Mouse (Mus musculus) intestine, postnatal 0 days (tissue): ENCODE data around the gene Rfx4. TPM values are rescaled to one million over a fixed set of nuclear protein-coding genes. Genes with fewer than 3 reads are reported as not detected.

Experiments
- ATAC-seq: fragments of 200-750 bp; cut with Nextera tagmentation; 2 replicates; pipeline ENCODE4 v1.8.0; 2017; ENCODE audit warnings: mild to moderate bottlenecking, moderate TSS enrichment, moderate library complexity
- H3K27ac ChIP-seq: fragments of 300-500 bp; sonication (generic); 2 replicates; pipeline ENCODE4 v1.5.1; 2014; ENCODE audit warnings: mild to moderate bottlenecking, low read depth, low read length, moderate library complexity
- H3K27me3 ChIP-seq: fragments of 300-500 bp; sonication (generic); replicated peaks from 2 replicates; pipeline ENCODE4 v1.6.1; 2014; ENCODE audit warnings: low read length, mixed read lengths; ENCODE audit not compliant: control insufficient read depth, insufficient read depth
- H3K36me3 ChIP-seq: fragments of 300-500 bp; sonication (generic); 2 replicates; pipeline ENCODE4 v1.6.1; 2014; ENCODE audit warnings: mild to moderate bottlenecking, moderate library complexity; ENCODE audit not compliant: control insufficient read depth, insufficient read depth
- H3K4me1 ChIP-seq: fragments of 300-500 bp; sonication (generic); replicated peaks from 2 replicates; pipeline ENCODE4 v1.6.1; 2014; ENCODE audit warnings: antibody characterized with exemption, low read length, mixed read lengths; ENCODE audit not compliant: control insufficient read depth, insufficient read depth
- H3K4me2 ChIP-seq: fragments of 300-500 bp; sonication (generic); replicated peaks from 2 replicates; pipeline ENCODE4 v1.6.1; 2014; ENCODE audit warnings: low read depth, mild to moderate bottlenecking, moderate library complexity
- H3K4me3 ChIP-seq: fragments of 300-500 bp; sonication (generic); 2 replicates; pipeline ENCODE4 v1.5.1; 2014; ENCODE audit warnings: low read depth, low read length
- H3K9ac ChIP-seq: fragments of 300-500 bp; sonication (generic); 2 replicates; pipeline ENCODE4 v1.6.1; 2014; ENCODE audit warnings: mild to moderate bottlenecking, low read depth, low read length
- H3K9me3 ChIP-seq: fragments of 300-500 bp; sonication (generic); 2 replicates; pipeline ENCODE4 v1.6.1; 2016; ENCODE audit warnings: mixed run types; ENCODE audit not compliant: control insufficient read depth
- CTCF ChIP-seq: sonication (generic); IDR thresholded peaks from 2 replicates; pipeline ENCODE4 v1.5.1; 2016; ENCODE audit warnings: low read depth, mild to moderate bottlenecking, control low read depth, antibody characterized with exemption, moderate library complexity
- WGBS: fragments of 180-500 bp; shearing (Covaris S2); extraction: QIAGEN DNeasy Blood & Tissue Kit; methylation state at CpG from one replicate; pipeline ENCODE4 v1.1.7; 2014; 5-methylcytosine and 5-hydroxymethylcytosine counted together
- polyA plus RNA-seq: library from polyadenylated mRNA; unstranded; fragments of >200 nt; fragmentation: Nextera tagmentation; extraction: Ambion mirVana; gene quantifications from 2 replicates; pipeline ENCODE4 v1.2.1, GENCODE M21; 2015

The Rfx4 gene
- polyA plus RNA-seq, 1 experiment from 2014 or later: not detected

DNA sequence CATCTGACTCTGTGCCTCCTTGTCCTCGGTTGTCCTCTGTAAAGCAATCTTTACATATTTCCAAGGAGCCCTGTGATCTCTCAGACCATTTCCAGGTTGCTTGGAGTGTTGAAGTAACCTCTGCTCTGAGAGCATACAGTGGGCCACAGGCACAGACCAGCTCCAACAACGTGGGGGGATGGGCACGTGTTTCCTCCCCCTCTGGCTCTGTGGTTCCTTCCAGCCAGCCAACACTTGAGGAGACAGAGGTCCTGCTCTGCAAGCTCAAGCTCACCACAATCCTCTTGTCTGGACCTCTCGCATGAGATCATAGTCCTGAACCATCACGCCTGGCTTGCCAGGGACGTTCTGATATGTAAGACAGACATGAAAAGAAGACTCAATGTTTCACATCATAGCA is 79.7 kb downstream of the Rfx4 start:
- no peak for TF ChIP-seq CTCF
- 66% methylated on average over 6 of the region's 6 CpGs for WGBS
- no peaks in the 10 kb centered on the region for H3K27me3 ChIP-seq
- H3K4me1 ChIP-seq: no peaks in the 10 kb centered on the region
- ATAC-seq: no peak
- H3K9ac ChIP-seq: no peak overlapping the region
- H3K4me3 ChIP-seq: no peak overlapping the region
- H3K4me2 ChIP-seq: no peak overlapping the region
- no peak overlapping the region for H3K27ac ChIP-seq
- no peaks in the 10 kb centered on the region for H3K9me3 ChIP-seq
- no peaks in the 10 kb centered on the region for H3K36me3 ChIP-seq

DNA sequence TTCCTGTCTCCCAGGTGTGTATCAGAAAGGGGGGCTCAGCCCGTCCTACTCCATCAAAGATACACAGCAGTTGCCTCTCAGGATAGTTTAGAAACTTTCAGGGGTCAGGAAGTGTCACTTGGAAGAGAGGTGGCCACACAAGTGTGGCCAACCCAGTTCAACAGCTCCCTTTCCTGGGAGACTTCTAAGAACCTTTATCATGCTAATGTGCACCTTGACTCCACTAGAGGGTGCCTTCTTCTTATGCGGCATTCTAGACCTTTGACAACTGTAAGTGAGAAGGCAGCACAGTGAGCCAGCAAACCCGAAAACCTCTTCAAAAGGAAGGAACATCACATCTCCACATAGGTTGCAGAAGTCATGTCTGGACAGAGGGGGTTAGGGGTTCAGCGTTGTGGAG is 80.2 kb downstream of the Rfx4 start:
- Histone ChIP-seq H3K9me3 (no peaks in the 10 kb centered on the region), H3K27me3 (no peaks in the 10 kb centered on the region), H3K36me3 (no peaks in the 10 kb centered on the region), H3K4me3 (no peak overlapping the region), H3K4me1 (no peaks in the 10 kb centered on the region), H3K27ac (no peak overlapping the region), H3K4me2 (no peak overlapping the region), H3K9ac (no peak overlapping the region)
- peak; percentile 84 for TF ChIP-seq CTCF
- 18% methylated on average over 4 of the region's 4 CpGs for WGBS
- ATAC-seq: no peak

DNA sequence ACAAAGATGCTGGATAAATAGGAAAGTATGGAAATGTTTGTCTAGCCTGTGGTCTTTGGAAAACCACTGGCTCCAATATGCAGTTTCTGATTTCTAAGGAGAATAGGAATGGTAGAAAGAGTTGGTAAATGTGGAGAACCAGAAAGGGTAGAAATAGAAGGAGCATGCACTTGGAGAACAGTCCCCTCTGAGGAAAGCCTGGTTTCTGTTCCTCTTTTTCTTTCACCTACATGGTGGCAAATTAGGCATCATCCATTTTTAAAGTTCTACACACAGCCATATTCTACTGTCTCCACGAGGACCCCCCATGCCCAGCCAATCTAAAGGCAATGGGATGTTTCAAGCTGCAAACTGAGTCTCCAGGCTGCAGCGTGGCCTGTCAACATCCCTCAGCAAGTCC is 81.5 kb downstream of the Rfx4 start:
- 82% methylated on average over 2 of the region's 2 CpGs for WGBS
- H3K4me3 ChIP-seq: no peak overlapping the region
- no peaks in the 10 kb centered on the region for H3K9me3 ChIP-seq
- no peak for TF ChIP-seq CTCF
- H3K4me1 ChIP-seq: no peaks in the 10 kb centered on the region
- no peak overlapping the region for H3K4me2 ChIP-seq
- H3K36me3 ChIP-seq: no peaks in the 10 kb centered on the region
- H3K9ac ChIP-seq: no peak overlapping the region
- ATAC-seq: no peak
- no peak overlapping the region for H3K27ac ChIP-seq
- no peaks in the 10 kb centered on the region for H3K27me3 ChIP-seq

DNA sequence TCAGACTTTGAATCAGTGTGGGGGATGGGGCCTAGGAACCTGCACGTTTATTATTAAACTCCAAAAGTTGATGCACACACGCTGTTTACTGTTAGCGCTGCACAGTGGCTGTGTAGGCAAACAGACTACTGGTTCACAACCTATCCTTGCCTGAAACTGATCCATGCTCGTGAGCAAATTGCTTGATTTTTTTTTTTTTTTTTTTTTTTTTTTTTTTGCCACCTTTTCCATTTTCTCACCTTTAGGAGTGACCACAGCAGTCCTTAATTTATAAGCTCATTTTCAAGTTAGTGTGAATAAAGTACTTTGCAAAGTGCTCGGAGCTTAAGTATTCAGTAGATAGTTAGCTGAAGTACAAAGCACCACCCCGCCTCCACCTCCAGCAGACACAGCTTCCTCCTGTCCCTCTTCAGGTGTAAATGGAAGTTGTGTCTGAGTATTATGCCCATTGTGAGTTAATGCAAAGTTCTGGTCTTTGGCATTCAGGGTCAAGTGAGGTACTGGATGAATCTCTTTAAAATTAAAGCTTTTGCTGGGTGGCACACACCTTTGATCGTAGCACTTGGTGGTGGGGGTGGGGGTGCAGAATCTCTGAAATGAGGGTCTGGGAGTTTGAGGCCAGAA is 83.1 kb downstream of the Rfx4 start:
- H3K4me2 ChIP-seq: no peak overlapping the region
- 67% methylated on average over 7 of the region's 7 CpGs for WGBS
- H3K4me3 ChIP-seq: no peak overlapping the region
- ATAC-seq: no peak
- no peaks in the 10 kb centered on the region for H3K4me1 ChIP-seq
- H3K9ac ChIP-seq: no peak overlapping the region
- no peaks in the 10 kb centered on the region for H3K27me3 ChIP-seq
- no peak for TF ChIP-seq CTCF
- no peak overlapping the region for H3K27ac ChIP-seq
- H3K9me3 ChIP-seq: no peaks in the 10 kb centered on the region
- H3K36me3 ChIP-seq: no peaks in the 10 kb centered on the region

DNA sequence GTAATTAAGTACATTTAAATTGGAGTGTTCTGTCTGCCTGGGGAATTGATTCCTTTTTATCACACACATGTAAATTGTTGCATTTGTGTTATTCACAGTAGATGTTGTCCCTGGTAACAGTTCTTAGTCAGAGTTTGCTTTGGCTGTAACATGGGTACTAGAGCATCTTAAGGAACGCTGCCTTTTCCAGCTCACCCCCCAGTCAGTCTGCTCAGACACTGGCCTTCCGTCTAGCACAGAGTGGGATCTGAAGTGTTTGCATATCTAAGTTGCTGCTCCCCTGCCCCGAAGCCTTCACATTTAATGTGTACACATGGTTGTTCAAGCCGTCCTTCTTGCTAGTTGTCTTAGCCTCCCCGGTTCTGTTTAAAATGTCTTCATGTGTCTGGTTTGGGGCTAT is 90.8 kb downstream of the Rfx4 start:
- no peak overlapping the region for H3K4me3 ChIP-seq
- no peaks in the 10 kb centered on the region for H3K9me3 ChIP-seq
- H3K27ac ChIP-seq: no peak overlapping the region
- H3K27me3 ChIP-seq: no peaks in the 10 kb centered on the region
- H3K36me3 ChIP-seq: no peaks in the 10 kb centered on the region
- no peak overlapping the region for H3K9ac ChIP-seq
- no peak overlapping the region for H3K4me2 ChIP-seq
- H3K4me1 ChIP-seq: no peaks in the 10 kb centered on the region
- WGBS: 54% methylated on average over 5 of the region's 5 CpGs
- ATAC-seq: no peak
- TF ChIP-seq CTCF: no peak

DNA sequence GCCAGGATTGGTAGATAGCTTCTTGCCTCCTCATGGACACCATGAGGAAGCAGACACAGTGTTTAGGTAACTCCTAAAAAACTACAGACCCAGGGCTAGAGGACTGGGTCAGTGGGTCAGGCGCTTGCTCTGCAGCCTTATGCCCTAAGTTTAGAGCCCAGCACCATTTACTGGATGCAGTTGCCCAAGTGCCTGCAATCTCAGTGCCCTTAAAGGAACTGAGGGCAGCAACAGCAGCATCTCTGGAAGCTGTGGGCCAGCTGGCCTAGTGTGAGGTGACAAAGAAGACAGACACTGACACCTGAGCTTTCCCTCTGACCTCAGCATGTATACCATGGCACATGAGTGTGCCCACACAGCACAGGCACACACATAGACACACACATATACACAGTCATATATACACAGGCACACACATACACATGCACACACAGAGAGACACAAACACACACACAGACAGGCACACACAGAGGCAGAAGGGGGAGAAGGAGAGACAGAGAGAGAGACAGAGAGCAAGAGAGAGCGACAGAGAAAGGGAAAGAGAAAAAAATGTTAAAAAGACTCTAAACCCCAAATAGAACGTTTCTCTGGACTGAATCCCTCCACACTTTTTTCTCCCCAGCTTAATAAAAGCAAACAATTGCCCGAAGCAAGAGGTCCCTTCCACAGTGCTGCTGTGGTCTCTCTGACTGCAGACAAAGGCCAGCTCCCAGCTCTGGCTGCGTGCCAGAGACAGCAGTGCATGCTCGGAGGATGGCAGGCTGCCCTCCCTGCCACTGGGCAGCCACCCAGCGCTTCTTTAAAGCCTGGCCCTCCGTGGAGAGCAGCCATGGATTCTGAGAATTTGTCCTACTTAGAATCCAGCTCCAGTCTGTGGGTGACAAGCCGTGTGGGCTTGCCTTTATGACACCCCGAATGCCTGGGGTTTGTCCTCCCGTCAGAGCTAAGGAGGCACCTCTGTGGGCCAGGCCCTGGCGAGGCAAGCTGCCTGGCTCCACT is 96.4 kb downstream of the Rfx4 start:
- Histone ChIP-seq H3K36me3 (no peaks in the 10 kb centered on the region), H3K9me3 (no peaks in the 10 kb centered on the region), H3K4me2 (no peak overlapping the region), H3K4me1 (no peaks in the 10 kb centered on the region), H3K27ac (no peak overlapping the region), H3K27me3 (no peaks in the 10 kb centered on the region), H3K9ac (no peak overlapping the region), H3K4me3 (no peak overlapping the region)
- no peak for TF ChIP-seq CTCF
- ATAC-seq: no peak
- 50% methylated on average over 12 of the region's 12 CpGs for WGBS
